ENCODE assay signal across 8 mouse cellular contexts in the genomic region with DNA sequence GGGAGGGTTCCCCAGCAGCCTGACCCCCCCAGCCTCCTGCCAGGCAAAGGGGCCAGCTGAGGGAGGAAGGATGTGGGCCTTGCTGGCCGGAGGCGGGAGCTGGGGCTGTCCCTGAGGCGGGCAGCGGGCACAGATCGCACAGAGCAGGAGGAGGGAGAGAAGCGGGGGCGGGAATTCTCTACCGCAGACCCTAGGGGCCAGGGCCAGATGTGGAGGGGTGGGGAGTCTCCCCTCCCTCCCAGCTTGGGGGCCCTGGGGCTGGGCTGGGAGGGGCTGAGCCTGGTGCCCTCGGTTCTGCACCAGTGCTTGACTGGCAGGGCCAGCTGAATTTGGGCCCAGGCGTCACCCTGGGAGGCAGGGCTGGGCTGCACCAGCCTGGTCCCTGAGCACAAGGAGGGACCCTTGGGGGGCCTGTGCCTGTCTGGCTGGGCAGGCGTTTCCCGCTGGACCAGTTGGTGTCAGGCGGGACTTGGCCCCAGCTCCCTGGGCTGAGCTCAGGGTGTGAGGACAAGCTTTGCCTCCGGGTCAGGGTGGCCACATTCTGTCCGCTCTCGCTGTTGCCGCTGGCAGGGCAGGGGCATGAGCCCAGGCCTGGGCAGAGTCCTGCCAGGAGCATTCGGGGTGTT. TPM values are rescaled to one million over a fixed set of nuclear protein-coding genes. Genes with fewer than 3 reads are reported as not detected.
DNase-seq lines count a peak whose midpoint lies in the region; ATAC-seq and TF ChIP-seq lines count a peak whose summit lies in the region.

No protein-coding gene starts in this region.

- H3K4me1 ChIP-seq in erythroblast, embryonic 14.5 days (ENCODE audit: control insufficient read depth), result peaks cover 37% of the 10 kb centered on the region
- H3K4me1 ChIP-seq in hindbrain, embryonic 16.5 days (ENCODE audit: control insufficient read depth, insufficient read depth, low read depth, low read length), result peaks cover 59% of the 10 kb centered on the region
- H3K4me1 ChIP-seq in limb, embryonic 13.5 days, result peaks cover 68% of the 10 kb centered on the region

- peak overlapping the region; percentile 98 for H3K9ac ChIP-seq in hindbrain, embryonic 16.5 days (ENCODE audit: low read depth, low read length)
- peak overlapping the region; percentile 99 for H3K9ac ChIP-seq in limb, embryonic 13.5 days

- H3K36me3 ChIP-seq in erythroblast, embryonic 14.5 days (ENCODE audit: control insufficient read depth), result no peaks in the 10 kb centered on the region
- no peaks in the 10 kb centered on the region for H3K36me3 ChIP-seq in hindbrain, embryonic 16.5 days (ENCODE audit: control insufficient read depth, insufficient read depth, low read length)
- peaks cover 6% of the 10 kb centered on the region for H3K36me3 ChIP-seq in limb, embryonic 13.5 days
- H3K36me3 ChIP-seq in myocyte (ENCODE audit: control insufficient read depth, insufficient read depth), result peaks cover 2% of the 10 kb centered on the region

- H3K27me3 ChIP-seq in erythroblast, embryonic 14.5 days (ENCODE audit: control insufficient read depth), result peaks cover 52% of the 10 kb centered on the region
- no peaks in the 10 kb centered on the region; the same call in 1 of the 2 replicates for H3K27me3 ChIP-seq in hindbrain, embryonic 16.5 days (replicated peaks; ENCODE audit: control insufficient read depth, insufficient read depth, low read length)
- H3K27me3 ChIP-seq in limb, embryonic 13.5 days, result peaks cover 15% of the 10 kb centered on the region
- H3K27me3 ChIP-seq in myocyte (ENCODE audit: control insufficient read depth, insufficient read depth, insufficient read length), result no peaks in the 10 kb centered on the region

- H3K4me3 ChIP-seq in erythroblast, embryonic 14.5 days (replicated peaks), result peak overlapping the region; percentile 77
- H3K4me3 ChIP-seq in hindbrain, embryonic 16.5 days (ENCODE audit: low read length), result peak overlapping the region; percentile 89
- H3K4me3 ChIP-seq in limb, embryonic 13.5 days, result peak overlapping the region; percentile 96
- H3K4me3 ChIP-seq in myocyte, result peak overlapping the region; percentile 92

- peak overlapping the region; percentile 93 for H3ac ChIP-seq in myocyte (ENCODE audit: control insufficient read depth, insufficient read length)

- TF ChIP-seq POLR2A in myocyte (IDR thresholded peaks at IDR 0.05; ENCODE audit: insufficient read length, low read depth), result peak; percentile 92

- DNase-seq in cerebellum, adult 8-10 months, result peak; percentile 71
- DNase-seq in gastrocnemius, postnatal 14 days, result peak; percentile 84
- DNase-seq in thymus, adult 18-20 months, result peak; percentile 39 to 51

- peak overlapping the region; percentile 97 for H3K4me2 ChIP-seq in hindbrain, embryonic 16.5 days (ENCODE audit: low read length)
- peak overlapping the region; percentile 98 for H3K4me2 ChIP-seq in limb, embryonic 13.5 days (replicated peaks)
- H3K4me2 ChIP-seq in myocyte (ENCODE audit: low read depth), result peak overlapping the region; percentile 78

- ATAC-seq in erythroblast, adult 5-6 weeks (replicated peaks; ENCODE audit: low FRiP score, poor library complexity, severe bottlenecking), result no peak
- ATAC-seq in hindbrain, embryonic 16.5 days, result peak; percentile 34
- ATAC-seq in limb, embryonic 13.5 days (ENCODE audit: low FRiP score, low read depth), result peak; percentile 26

- 0% methylated on average over 14 of the region's 18 CpGs for WGBS in hindbrain, embryonic 16.5 days
- 2% methylated on average over 18 of the region's 18 CpGs for WGBS in limb, embryonic 13.5 days

- H3K9me3 ChIP-seq in erythroblast, embryonic 14.5 days (ENCODE audit: control insufficient read depth, low read length), result no peaks in the 10 kb centered on the region
- no peaks in the 10 kb centered on the region for H3K9me3 ChIP-seq in hindbrain, embryonic 16.5 days (ENCODE audit: control insufficient read depth, low read length)
- H3K9me3 ChIP-seq in limb, embryonic 13.5 days, result no peaks in the 10 kb centered on the region

- intact Hi-C loops in gastrocnemius, postnatal 14 days (cut with DNase I; ENCODE audit: low total_unique reads), result loop anchor here (2.0 to 5.0 kb wide), 3 partner anchors 43 to 284 kb away; no protein-coding TSS in a partner anchor

- H3K79me2 ChIP-seq in myocyte (ENCODE audit: control insufficient read depth, insufficient read depth), result peaks cover 47% of the 10 kb centered on the region

- H3K27ac ChIP-seq in hindbrain, embryonic 16.5 days (ENCODE audit: low read depth, low read length), result peak overlapping the region; percentile 97
- H3K27ac ChIP-seq in limb, embryonic 13.5 days, result peak overlapping the region; percentile 95

TF ChIP-seq in myocyte, 11 proteins besides CTCF, POLR2A, EP300 and RAD21:
- no peak for TF ChIP-seq REST (IDR thresholded peaks at IDR 0.05; ENCODE audit: insufficient read depth, insufficient read length)
- TF ChIP-seq SRF (IDR thresholded peaks at IDR 0.05; ENCODE audit: control insufficient read depth, insufficient read length, low read depth), result peak; percentile 39
- TF ChIP-seq E2F4 (IDR thresholded peaks at IDR 0.05; ENCODE audit: insufficient read depth), result no peak
- peak; percentile 5 to 88 (median 75) for TF ChIP-seq MYOG (IDR thresholded peaks at IDR 0.05; ENCODE audit: control insufficient read depth in 1 of 3, insufficient read depth in 1 of 3, insufficient read length in 2 of 3, low read depth in 2 of 3)
- no peak for TF ChIP-seq CEBPB (IDR thresholded peaks at IDR 0.05; ENCODE audit: insufficient read depth, poor library complexity, severe bottlenecking)
- TF ChIP-seq USF1 (IDR thresholded peaks at IDR 0.05; ENCODE audit: low read depth), result no peak
- TF ChIP-seq MAX (IDR thresholded peaks at IDR 0.05; ENCODE audit: low read depth), result no peak
- TF ChIP-seq TCF3 (IDR thresholded peaks at IDR 0.05; ENCODE audit: insufficient read length, low read depth), result peak; percentile 94
- peak; percentile 84 for TF ChIP-seq POLR2AphosphoS2 (IDR thresholded peaks at IDR 0.05; ENCODE audit: insufficient read length, low read depth)
- TF ChIP-seq TCF12 (IDR thresholded peaks at IDR 0.05; ENCODE audit: insufficient read depth, poor library complexity, severe bottlenecking), result peak; percentile 73
- TF ChIP-seq MYOD1 (IDR thresholded peaks at IDR 0.05; ENCODE audit: control insufficient read depth in 1 of 3, insufficient read length in 2 of 3, low read depth in 2 of 3), result peak; percentile 45 to 100 (median 97)

RNA-seq across cellular contexts. Expression of a gene that starts 2.3 kb away (rescaled TPM):
- 0.08 TPM in 2 replicates for polyA plus RNA-seq in erythroblast, embryonic 14.5 days (2012)
- 1.2 and 10.2 TPM in 2 replicates for total RNA-seq in erythroblast, adult 5-6 weeks (2015; ENCODE audit: low replicate concordance)
- 0.17 and 4.2 TPM in 2 replicates for total RNA-seq in erythroblast, adult 5-6 weeks (2017; ENCODE audit: low replicate concordance)
- total RNA-seq in gastrocnemius, postnatal 14 days (2021), result 10 to 100 TPM; 37.1 to 56.1 TPM
- polyA plus RNA-seq in hindbrain, embryonic 16.5 days (2015; fragmentation: Nextera tagmentation; extraction: Ambion mirVana), result 10.4 and 11.6 TPM in 2 replicates
- 11.3 and 11.5 TPM in 2 replicates for polyA plus RNA-seq in limb, embryonic 13.5 days (2015; fragmentation: Nextera tagmentation; extraction: Ambion mirVana)
- polyA plus RNA-seq in myocyte (2012; fragmentation: generic; extraction: Trizol), result 58.2 TPM

RNA-seq across cellular contexts. Expression of a gene that starts 39.5 kb away (rescaled TPM):
- polyA plus RNA-seq in erythroblast, embryonic 14.5 days (2012), result 0.01 TPM in 1 of 2 replicates, not detected in the other
- 12.1 and 21.5 TPM in 2 replicates for total RNA-seq in erythroblast, adult 5-6 weeks (2015; ENCODE audit: low replicate concordance)
- 13.4 and 18.7 TPM in 2 replicates for total RNA-seq in erythroblast, adult 5-6 weeks (2017; ENCODE audit: low replicate concordance)
- under 1 TPM; 0.10 to 0.16 TPM for total RNA-seq in gastrocnemius, postnatal 14 days (2021)
- polyA plus RNA-seq in hindbrain, embryonic 16.5 days (2015; fragmentation: Nextera tagmentation; extraction: Ambion mirVana), result 0.16 and 0.23 TPM in 2 replicates
- polyA plus RNA-seq in limb, embryonic 13.5 days (2015; fragmentation: Nextera tagmentation; extraction: Ambion mirVana), result 0.19 and 0.26 TPM in 2 replicates
- not detected for polyA plus RNA-seq in myocyte (2012; fragmentation: generic; extraction: Trizol)

Comparison
In these comparisons a context has a peak if more than half of its experiments do, and no peak if none do; other contexts are left out.
1. RNA of a gene that starts 2.3 kb away (polyA plus RNA-seq): 58.2 TPM in myocyte (single experiment), 11.3 to 11.5 TPM in limb, embryonic 13.5 days and 10.4 to 11.6 TPM in hindbrain, embryonic 16.5 days; 0.08 TPM in erythroblast, embryonic 14.5 days; every median in the first group is over 10 times any median in the second.
2. Peak in every context shown above with its lines, with median percentiles within 50 percentile points of each other: H3K4me3 ChIP-seq, DNase-seq and H3K4me2 ChIP-seq.